Mouse (Mus musculus) heart, embryonic 10.5 days (tissue): Measurements from ENCODE around the gene Exog. TPM values are rescaled to one million over a fixed set of nuclear protein-coding genes. Genes with fewer than 3 reads are reported as not detected.

Experiments
- polyA plus RNA-seq: library from polyadenylated mRNA; unstranded; fragments of >200 nt; fragmentation: Nextera tagmentation; extraction: Ambion mirVana; gene quantifications from 2 replicates; pipeline ENCODE4 v1.2.1, GENCODE M21; 2016

Gene Exog
- polyA plus RNA-seq, 1 experiment from 2014 or later = 25.0 TPM

Other genes with a start within 250 kb of the Exog start
- not detected in 2 replicates for gene Slc22a13, start 235.8 kb upstream of the Exog start, polyA plus RNA-seq
- 12.0 and 13.6 TPM in 2 replicates for gene Oxsr1, start 122.5 kb upstream of the Exog start, polyA plus RNA-seq
- gene Acaa1a, start 105.3 kb upstream of the Exog start, polyA plus RNA-seq = 86.5 and 91.8 TPM in 2 replicates
- gene Myd88, start 103.5 kb upstream of the Exog start, polyA plus RNA-seq = 11.4 and 11.6 TPM in 2 replicates
- 2.0 and 5.5 TPM in 2 replicates for gene Xylb, start 87.6 kb upstream of the Exog start, polyA plus RNA-seq
- not detected in 2 replicates for gene Slc22a14, start 79.4 kb upstream of the Exog start, polyA plus RNA-seq
- 29.6 and 35.4 TPM in 2 replicates for gene Acvr2b, start 42.8 kb upstream of the Exog start, polyA plus RNA-seq
- 8.2 and 18.0 TPM in 2 replicates for gene Scn5a, start 134.1 kb downstream of the Exog start, polyA plus RNA-seq